Mouse (Mus musculus) sigmoid colon, adult 10 weeks (tissue): ENCODE measurements around the gene Lrrtm1. TPM values are rescaled to one million over a fixed set of nuclear protein-coding genes. Genes with fewer than 3 reads are reported as not detected.

Source experiments
- polyA plus RNA-seq: library from polyadenylated mRNA; stranded (reverse); fragments of 350-450 nt; fragmentation: Illumina TruSeq; extraction: RNeasy Lipid Tissue Mini Kit (QIAGEN cat#74804); gene quantifications from one replicate; pipeline ENCODE4 v1.2.3, GENCODE M21; 2014; ENCODE audit warnings: low read depth, low replicate concordance

Gene Lrrtm1
- 0.22 TPM for polyA plus RNA-seq

DNA sequence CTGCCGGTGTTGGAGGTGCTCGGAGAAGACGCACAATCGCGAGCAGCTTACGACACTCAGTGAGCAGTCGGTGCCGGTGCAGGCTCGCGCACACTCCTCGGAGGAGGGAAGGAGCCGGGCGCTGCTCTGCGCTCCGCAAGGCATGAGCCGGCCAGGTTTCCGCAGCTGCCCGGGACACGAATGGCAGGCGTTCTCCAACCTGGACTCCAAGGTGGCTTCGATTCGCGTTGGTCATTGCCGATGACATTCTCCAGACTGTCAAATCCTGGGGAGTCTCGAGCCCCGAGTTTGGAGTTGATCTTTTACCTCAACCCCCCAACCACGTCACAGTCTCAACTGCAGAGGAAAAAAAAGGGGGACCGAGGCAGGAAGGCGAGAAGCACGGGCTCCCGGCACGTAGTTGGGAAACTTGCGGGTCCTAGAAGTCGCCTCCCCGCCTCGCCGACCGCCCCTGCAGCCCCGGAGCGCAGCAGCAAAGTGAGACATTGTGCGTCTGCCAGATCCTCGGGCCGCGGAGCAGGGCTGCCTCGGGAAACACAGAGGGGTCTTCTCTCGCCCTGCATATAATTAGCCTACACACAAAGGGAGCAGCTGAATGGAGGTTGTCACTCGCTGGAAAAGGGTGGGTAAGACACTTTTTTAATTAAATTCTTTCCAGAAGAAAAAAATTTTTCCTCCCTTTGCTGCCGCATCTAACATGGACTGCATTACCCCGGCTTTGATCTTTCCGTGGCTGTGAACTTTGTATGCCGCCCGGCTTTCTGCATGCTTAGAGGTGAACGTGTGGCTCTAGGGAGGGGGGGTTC, at the start of gene Lrrtm1:
Gene Lrrtm1 (plus strand): TSS at position 89 of the 806 bp plus-strand sequence.

